In genomic region chr11:70070057-70070456, GRCm38 (mm10) we compare ENCODE assay signal across 26 mouse cellular contexts. TPM values are rescaled to one million over a fixed set of nuclear protein-coding genes. Genes with fewer than 3 reads are reported as not detected.
A peak's percentile ranks its signal among the peaks of the same experiment; 100 is the strongest.
DNase-seq lines count a peak whose midpoint lies in the region; ATAC-seq lines count a peak whose summit lies in the region.
"Had no signal": no experiment of that assay in that cellular context is flagged by ENCODE, and none has a peak within 500 bp of the region (broad histone marks: within the 10 kb centered on the region; RNA-seq: fewer than 3 reads in every experiment).

No protein-coding gene starts in this region.

- no peak overlapping the region for H3K9ac ChIP-seq in kidney, embryonic 16.5 days (replicated peaks; ENCODE audit: low read length)
- H3K9ac ChIP-seq in intestine, embryonic 16.5 days (ENCODE audit: low read depth, low read length), result no peak overlapping the region
- H3K9ac ChIP-seq in neural tube, embryonic 15.5 days (replicated peaks), result no peak overlapping the region
- H3K9ac ChIP-seq: forebrain, embryonic 15.5 days; liver, embryonic 13.5 days; lung, embryonic 15.5 days had no signal

- H3K4me2 ChIP-seq in kidney, embryonic 16.5 days (replicated peaks; ENCODE audit: low read depth, low read length), result no peak overlapping the region
- no peak overlapping the region for H3K4me2 ChIP-seq in intestine, embryonic 16.5 days (ENCODE audit: low read depth, low read length)
- H3K4me2 ChIP-seq in neural tube, embryonic 15.5 days, result no peak overlapping the region
- H3K4me2 ChIP-seq: forebrain, embryonic 15.5 days; liver, embryonic 13.5 days; lung, embryonic 15.5 days had no signal

- no peaks in the 10 kb centered on the region for H3K9me3 ChIP-seq in kidney, embryonic 16.5 days (ENCODE audit: low read length)
- H3K9me3 ChIP-seq in intestine, embryonic 16.5 days (ENCODE audit: control insufficient read depth, low read length), result no peaks in the 10 kb centered on the region
- no peaks in the 10 kb centered on the region for H3K9me3 ChIP-seq in neural tube, embryonic 15.5 days (replicated peaks)
- H3K9me3 ChIP-seq: forebrain, embryonic 15.5 days; G1E; liver, embryonic 13.5 days; lung, embryonic 15.5 days had no signal

- 17% methylated on average over 6 of the region's 6 CpGs for WGBS in kidney, embryonic 16.5 days
- 44% methylated on average over 6 of the region's 6 CpGs for WGBS in intestine, embryonic 16.5 days
- 33% methylated on average over 6 of the region's 6 CpGs for WGBS in neural tube, embryonic 15.5 days

- no peak for ATAC-seq in kidney, embryonic 16.5 days (ENCODE audit: low FRiP score, low TSS enrichment)
- ATAC-seq in intestine, embryonic 16.5 days, result peak; percentile 36; the same call in 1 of the 2 replicates
- ATAC-seq in neural tube, embryonic 15.5 days (ENCODE audit: low FRiP score), result no peak
- no peak for ATAC-seq in megakaryocyte, adult 5-6 weeks (ENCODE audit: poor library complexity, severe bottlenecking)
- ATAC-seq: CD4-positive, CD25-positive, alpha-beta regulatory T cell, adult 4 months; forebrain, embryonic 15.5 days; midbrain, embryonic 16.5 days had no signal

- H3K27me3 ChIP-seq in kidney, embryonic 16.5 days (ENCODE audit: insufficient read depth, low read length), result no peaks in the 10 kb centered on the region
- no peaks in the 10 kb centered on the region for H3K27me3 ChIP-seq in intestine, embryonic 16.5 days (replicated peaks; ENCODE audit: control insufficient read depth, insufficient read depth, low read length)
- H3K27me3 ChIP-seq in neural tube, embryonic 15.5 days (replicated peaks), result no peaks in the 10 kb centered on the region
- H3K27me3 ChIP-seq: forebrain, embryonic 15.5 days; liver, embryonic 13.5 days; lung, embryonic 15.5 days had no signal

- no peak overlapping the region for H3K4me3 ChIP-seq in kidney, embryonic 16.5 days (ENCODE audit: low read length)
- H3K4me3 ChIP-seq in intestine, embryonic 16.5 days (ENCODE audit: low read length), result no peak overlapping the region
- no peak overlapping the region for H3K4me3 ChIP-seq in neural tube, embryonic 15.5 days (replicated peaks)
- H3K4me3 ChIP-seq: erythroblast, embryonic 14.5 days; forebrain, embryonic 15.5 days; gastrocnemius, adult 2 months; liver, embryonic 13.5 days; lung, embryonic 15.5 days had no signal

- peak overlapping the region; percentile 89 for H3K27ac ChIP-seq in kidney, embryonic 16.5 days (ENCODE audit: low read length)
- H3K27ac ChIP-seq in intestine, embryonic 16.5 days (ENCODE audit: low read length), result no peak overlapping the region
- H3K27ac ChIP-seq in neural tube, embryonic 15.5 days (replicated peaks), result peak overlapping the region; percentile 76
- H3K27ac ChIP-seq: forebrain, embryonic 15.5 days; gastrocnemius, adult 2 months; liver, embryonic 13.5 days; lung, embryonic 15.5 days; macrophage had no signal

- H3K4me1 ChIP-seq in kidney, embryonic 16.5 days (ENCODE audit: insufficient read depth, low read length), result peaks cover 26% of the 10 kb centered on the region
- no peaks in the 10 kb centered on the region for H3K4me1 ChIP-seq in intestine, embryonic 16.5 days (ENCODE audit: control insufficient read depth, insufficient read depth, low read length)
- peaks cover 28% of the 10 kb centered on the region for H3K4me1 ChIP-seq in neural tube, embryonic 15.5 days
- H3K4me1 ChIP-seq: forebrain, embryonic 15.5 days had no signal

- DNase-seq in embryo, embryonic 10.5 days (ENCODE audit: low spot score), result peak; percentile 29
- no peak for DNase-seq in embryo, embryonic 9.5 days (ENCODE audit: extremely low spot score)
- no peak for DNase-seq in kidney, adult 8-10 months
- DNase-seq in natural killer cell, adult 2 months (ENCODE audit: low spot score in 2 of 2), result no peak
- DNase-seq: cerebellum, adult 9-11 months; embryo, embryonic 11 days; gastrocnemius, adult 2 months; heart, adult 11 months; liver, embryonic 13.5 days; right cerebral cortex, postnatal 25 days; thymus, postnatal 25 days had no signal

- no peaks in the 10 kb centered on the region for H3K36me3 ChIP-seq in kidney, embryonic 16.5 days (ENCODE audit: insufficient read depth, low read length)
- H3K36me3 ChIP-seq in intestine, embryonic 16.5 days (ENCODE audit: control insufficient read depth, insufficient read depth, low read length), result no peaks in the 10 kb centered on the region
- H3K36me3 ChIP-seq in neural tube, embryonic 15.5 days, result no peaks in the 10 kb centered on the region
- H3K36me3 ChIP-seq: forebrain, embryonic 15.5 days; G1E; liver, embryonic 13.5 days; lung, embryonic 15.5 days had no signal

RNA-seq across cellular contexts. Expression of gene Asgr1, which starts 16.2 kb away (rescaled TPM):
- polyA plus RNA-seq in kidney, embryonic 16.5 days (2015; fragmentation: Nextera tagmentation; extraction: Ambion mirVana), result 1.3 and 1.4 TPM in 2 replicates
- polyA plus RNA-seq in intestine, embryonic 16.5 days (2015; fragmentation: Nextera tagmentation; extraction: Ambion mirVana), result 0.17 and 0.31 TPM in 2 replicates
- 1.7 and 2.1 TPM in 2 replicates for polyA plus RNA-seq in neural tube, embryonic 15.5 days (2015; fragmentation: Nextera tagmentation; extraction: Ambion mirVana)
- not detected in 2 replicates for total RNA-seq in megakaryocyte, adult 5-6 weeks (2015)
- total RNA-seq in megakaryocyte, adult 5-6 weeks (2017), result not detected in 2 replicates
- total RNA-seq: G1E; gastrocnemius, adult 2 months; hematopoietic stem cell, adult 5-6 weeks had no signal
- polyA plus RNA-seq: CD4-positive, CD25-positive, alpha-beta regulatory T cell, adult 4 months; erythroblast, embryonic 14.5 days; G1E; heart, embryonic 14.5 days; macrophage had no signal

RNA-seq across cellular contexts. Expression of gene Asgr2, which starts 22.4 kb away (rescaled TPM):
- polyA plus RNA-seq in kidney, embryonic 16.5 days (2015; fragmentation: Nextera tagmentation; extraction: Ambion mirVana), result 0.17 and 0.19 TPM in 2 replicates
- 0.44 and 0.57 TPM in 2 replicates for polyA plus RNA-seq in intestine, embryonic 16.5 days (2015; fragmentation: Nextera tagmentation; extraction: Ambion mirVana)
- polyA plus RNA-seq in neural tube, embryonic 15.5 days (2015; fragmentation: Nextera tagmentation; extraction: Ambion mirVana), result 0.18 TPM in 1 of 2 replicates, not detected in the other
- total RNA-seq in megakaryocyte, adult 5-6 weeks (2015), result 0.16 and 0.27 TPM in 2 replicates
- 2.1 and 3.0 TPM in 2 replicates for total RNA-seq in megakaryocyte, adult 5-6 weeks (2017)
- total RNA-seq: G1E; layer of hippocampus, postnatal 10 days; left cerebral cortex, postnatal 14 days had no signal
- polyA plus RNA-seq: CD4-positive, CD25-positive, alpha-beta regulatory T cell, adult 4 months; erythroblast, embryonic 14.5 days; forebrain, embryonic 15.5 days; G1E; heart, embryonic 14.5 days; midbrain, embryonic 16.5 days had no signal

RNA-seq across cellular contexts. Expression of gene Dlg4, which starts 53.3 kb away (rescaled TPM):
- 9.3 and 13.2 TPM in 2 replicates for polyA plus RNA-seq in kidney, embryonic 16.5 days (2015; fragmentation: Nextera tagmentation; extraction: Ambion mirVana)
- polyA plus RNA-seq in intestine, embryonic 16.5 days (2015; fragmentation: Nextera tagmentation; extraction: Ambion mirVana), result 5.1 and 6.1 TPM in 2 replicates
- 20.1 and 24.7 TPM in 2 replicates for polyA plus RNA-seq in neural tube, embryonic 15.5 days (2015; fragmentation: Nextera tagmentation; extraction: Ambion mirVana)
- 5.2 and 10.1 TPM in 2 replicates for total RNA-seq in megakaryocyte, adult 5-6 weeks (2015)
- 1.3 and 3.7 TPM in 2 replicates for total RNA-seq in megakaryocyte, adult 5-6 weeks (2017)

RNA-seq across cellular contexts. Expression of gene Acadvl, which starts 54.8 kb away (rescaled TPM):
- polyA plus RNA-seq in kidney, embryonic 16.5 days (2015; fragmentation: Nextera tagmentation; extraction: Ambion mirVana), result 107 and 114 TPM in 2 replicates
- polyA plus RNA-seq in intestine, embryonic 16.5 days (2015; fragmentation: Nextera tagmentation; extraction: Ambion mirVana), result 172 and 189 TPM in 2 replicates
- 61.7 and 65.7 TPM in 2 replicates for polyA plus RNA-seq in neural tube, embryonic 15.5 days (2015; fragmentation: Nextera tagmentation; extraction: Ambion mirVana)
- total RNA-seq in megakaryocyte, adult 5-6 weeks (2015), result 32.7 and 35.0 TPM in 2 replicates
- total RNA-seq in megakaryocyte, adult 5-6 weeks (2017), result 31.7 and 37.0 TPM in 2 replicates
